Mouse (Mus musculus): Measurements from ENCODE around the gene Wwox.

Wwox gene

DNA sequence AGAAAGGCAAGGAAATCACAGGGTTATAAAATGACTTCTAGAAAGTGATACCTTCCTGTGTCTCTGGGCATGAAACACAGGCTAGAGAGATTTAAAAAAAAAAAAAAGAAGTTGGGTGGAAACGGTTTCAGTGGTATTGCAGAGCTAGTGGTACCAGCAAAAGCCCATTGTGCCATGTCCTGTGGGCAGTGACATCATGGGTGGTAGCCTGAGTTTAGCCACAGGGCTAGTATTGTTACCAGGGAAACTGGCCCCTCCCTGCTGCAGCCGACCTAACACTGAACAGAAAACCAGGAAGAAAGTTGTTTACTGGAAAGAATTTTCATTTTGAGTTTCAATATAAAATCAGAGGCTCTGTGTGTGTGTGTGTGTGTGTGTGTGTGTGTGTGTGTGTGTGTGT is 836.8 kb downstream of the Wwox start:
- DNase-seq: no peak

DNA sequence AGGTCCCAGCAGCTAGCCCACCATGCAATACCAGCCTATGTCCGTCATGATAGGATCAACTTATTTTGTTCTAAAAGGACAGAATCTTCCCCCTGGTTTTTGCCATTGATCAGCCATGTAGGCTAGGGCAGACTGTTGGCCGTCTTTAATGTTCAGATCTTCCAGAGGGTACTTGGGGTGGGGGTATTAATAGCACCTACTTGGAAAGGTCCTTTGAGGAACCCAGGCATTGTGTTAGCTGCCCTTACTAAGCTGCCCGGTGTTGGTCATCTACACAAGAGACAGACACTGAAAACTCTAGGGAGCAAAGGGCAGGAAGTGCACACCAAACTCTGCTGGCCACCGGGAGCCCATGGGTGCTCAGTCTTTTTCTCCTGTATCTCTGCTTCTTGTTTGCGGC is 838.8 kb downstream of the Wwox start:
- DNase-seq: no peak

DNA sequence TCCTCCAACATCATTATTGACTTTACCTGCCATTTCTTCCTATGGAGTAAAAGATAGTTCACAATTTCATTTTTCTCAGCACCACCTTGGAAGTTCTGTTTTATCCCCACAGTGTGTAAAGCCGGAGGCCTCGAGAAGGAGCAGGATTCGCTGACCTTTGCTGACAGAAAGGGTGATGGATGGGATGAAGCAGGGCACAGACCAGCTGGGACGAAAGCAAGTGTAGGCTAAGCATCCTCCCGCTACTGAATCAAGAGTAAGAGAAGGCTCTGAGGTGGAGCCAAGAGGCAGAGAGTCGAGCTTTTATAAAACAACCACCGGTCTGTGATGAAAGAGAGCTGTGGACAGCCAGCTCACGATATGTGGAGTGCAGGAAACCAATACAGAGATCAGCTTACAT is 850.8 kb downstream of the Wwox start:
- no peak for DNase-seq

DNA sequence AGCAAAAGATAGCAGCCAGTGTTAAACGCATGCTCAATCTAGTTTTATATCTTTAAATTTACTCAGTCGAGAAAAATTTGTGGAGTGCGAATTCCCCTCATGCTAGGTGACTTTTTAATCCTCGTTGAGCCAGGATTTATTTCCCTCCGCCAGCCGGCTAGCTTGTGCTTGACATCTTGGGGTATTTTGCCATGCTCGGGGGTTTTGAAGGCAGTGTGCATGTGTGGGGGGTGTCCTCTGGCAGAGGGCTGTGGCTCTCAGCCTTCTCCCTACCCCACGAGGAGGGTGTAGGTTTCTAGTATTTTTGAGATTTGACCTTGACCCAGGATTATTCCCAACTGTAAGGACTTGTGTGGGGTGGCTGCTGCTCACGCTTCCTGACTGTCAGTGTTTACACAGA is 857.3 kb downstream of the Wwox start:
- DNase-seq: no peak

DNA sequence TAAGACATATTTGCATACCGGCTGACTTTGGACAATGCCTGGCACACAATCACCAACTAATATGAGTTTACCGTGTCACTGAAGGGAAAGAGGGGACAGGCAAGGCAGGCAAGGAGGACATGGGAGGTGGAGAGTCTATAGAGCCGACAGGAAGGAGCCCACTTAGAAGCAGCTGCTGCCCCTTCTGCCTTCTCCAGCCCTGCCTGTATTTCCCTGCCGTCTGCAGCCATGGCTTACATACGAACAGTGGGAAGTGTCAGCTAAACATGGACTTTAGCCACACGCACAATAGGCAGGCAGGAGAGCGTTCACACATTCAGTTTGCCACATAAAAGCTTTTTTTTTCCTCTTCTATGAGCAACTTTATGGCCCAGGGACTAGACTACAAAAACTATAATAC is 863.0 kb downstream of the Wwox start:
- no peak for DNase-seq

DNA sequence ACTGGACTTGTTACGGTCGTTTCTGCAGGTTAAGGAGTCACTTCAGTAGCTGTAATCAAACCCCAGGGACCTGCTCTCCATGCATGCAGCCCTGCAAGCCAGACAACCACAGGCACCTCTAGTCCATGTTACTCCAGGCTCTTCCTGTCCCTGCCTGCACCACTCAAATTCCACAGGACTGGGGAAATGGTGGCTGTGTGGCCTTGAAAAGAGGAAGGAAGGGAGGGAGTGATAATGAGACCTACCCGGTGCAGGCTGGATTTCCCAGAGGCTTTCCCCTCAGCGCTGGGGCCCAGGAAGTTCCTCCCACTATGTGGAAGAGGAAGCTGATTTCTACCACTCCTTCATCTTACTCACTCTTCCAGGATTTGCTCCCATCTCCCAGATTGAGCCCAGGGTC is 868.0 kb downstream of the Wwox start:
- no peak for DNase-seq

DNA sequence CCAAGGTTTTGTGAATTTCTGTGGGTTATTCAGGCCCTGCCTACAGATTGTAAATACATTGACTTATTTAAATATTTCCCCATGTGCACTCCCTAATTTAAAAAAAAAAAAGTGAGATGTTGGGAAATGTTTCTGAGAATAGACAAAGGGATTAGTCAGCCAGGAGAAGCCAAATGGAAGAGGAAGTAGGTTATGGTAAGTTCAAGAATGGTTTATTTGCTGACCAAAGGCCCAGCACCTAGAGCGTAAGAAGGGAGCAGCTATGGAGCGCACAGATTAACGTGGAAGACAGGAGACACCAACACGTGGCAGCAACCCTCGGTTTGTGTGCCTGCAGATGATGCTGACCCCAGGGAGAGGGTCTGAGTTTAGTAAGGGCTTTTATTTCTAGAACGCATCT is 871.5 kb downstream of the Wwox start:
- no peak for DNase-seq

DNA sequence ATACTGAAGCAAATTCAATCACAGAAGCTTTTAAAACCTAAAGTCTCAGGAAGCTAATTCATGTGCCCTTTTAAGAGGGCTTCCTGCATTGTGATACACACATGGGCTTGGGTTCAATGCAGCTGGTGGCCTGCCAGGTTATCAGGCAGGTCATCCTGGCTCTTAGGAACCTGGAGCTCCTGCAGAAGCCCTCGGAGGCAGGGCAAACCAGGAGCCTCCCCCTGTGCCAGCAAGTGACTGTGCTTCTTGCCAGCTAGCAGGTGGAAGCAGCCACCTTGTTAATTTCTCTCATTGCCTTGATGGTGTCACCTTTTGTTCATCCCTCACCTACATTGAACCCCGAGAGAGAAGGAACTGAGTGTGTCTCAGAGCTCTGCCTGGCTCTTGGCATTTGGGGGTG is 872.9 kb downstream of the Wwox start:
- DNase-seq: no peak

DNA sequence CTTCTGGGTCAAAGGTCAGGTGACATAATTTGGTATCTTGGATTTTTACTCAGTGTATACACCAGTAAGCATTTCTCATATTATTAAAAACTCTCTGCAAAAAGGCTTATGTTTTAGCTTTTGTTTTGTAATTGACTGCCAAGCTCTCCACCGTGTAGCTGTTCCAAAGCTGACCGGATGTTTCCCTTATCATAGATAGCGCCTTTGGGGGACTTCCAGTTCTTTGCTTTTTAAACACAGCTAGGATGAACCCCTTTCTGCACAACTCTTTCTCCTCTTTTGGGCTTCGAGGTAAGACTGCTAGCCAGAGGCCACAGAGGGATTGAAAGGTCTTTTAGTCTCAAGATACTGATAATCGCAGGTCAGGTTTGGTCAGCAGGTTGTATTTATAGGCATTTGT is 883.0 kb downstream of the Wwox start:
- no peak for DNase-seq

DNA sequence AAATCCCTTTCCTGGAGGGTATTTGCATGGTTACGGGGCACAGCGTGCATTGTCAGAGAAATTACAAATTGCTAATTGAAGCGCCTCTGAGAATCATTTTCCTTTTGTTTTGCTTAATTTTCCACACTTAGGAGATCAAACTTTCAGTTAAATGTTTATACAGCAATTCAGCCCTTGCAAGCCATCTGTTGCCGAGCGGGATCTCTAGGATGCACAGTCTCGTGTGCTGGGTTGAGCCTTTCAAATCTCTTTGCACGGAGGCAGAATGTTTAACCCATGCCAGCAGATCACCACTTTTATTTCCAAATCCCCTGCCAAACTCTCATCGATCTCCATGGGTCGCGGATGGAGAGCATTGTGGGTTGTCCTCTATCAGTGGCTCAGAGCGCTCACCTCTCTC is 891.2 kb downstream of the Wwox start:
- DNase-seq: no peak

DNA sequence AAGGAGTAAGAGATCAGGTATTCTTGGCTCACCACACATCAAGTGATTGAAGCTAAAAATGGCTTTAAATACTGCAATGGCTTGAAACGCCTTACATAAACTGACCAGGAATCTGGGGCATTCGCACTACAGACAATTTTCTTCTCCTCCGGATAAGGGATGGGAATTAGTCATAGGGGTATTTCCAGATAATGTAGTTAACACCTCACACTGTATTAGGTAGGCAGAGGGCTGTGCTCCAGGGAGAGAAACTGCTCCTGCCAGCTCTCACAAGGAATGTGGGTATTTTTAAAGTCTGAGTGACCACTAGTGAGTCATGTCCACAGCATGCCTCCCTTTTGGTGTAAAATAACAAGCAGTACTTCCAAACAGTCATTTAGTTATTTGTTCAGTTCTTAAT is 894.5 kb downstream of the Wwox start:
- DNase-seq: no peak

DNA sequence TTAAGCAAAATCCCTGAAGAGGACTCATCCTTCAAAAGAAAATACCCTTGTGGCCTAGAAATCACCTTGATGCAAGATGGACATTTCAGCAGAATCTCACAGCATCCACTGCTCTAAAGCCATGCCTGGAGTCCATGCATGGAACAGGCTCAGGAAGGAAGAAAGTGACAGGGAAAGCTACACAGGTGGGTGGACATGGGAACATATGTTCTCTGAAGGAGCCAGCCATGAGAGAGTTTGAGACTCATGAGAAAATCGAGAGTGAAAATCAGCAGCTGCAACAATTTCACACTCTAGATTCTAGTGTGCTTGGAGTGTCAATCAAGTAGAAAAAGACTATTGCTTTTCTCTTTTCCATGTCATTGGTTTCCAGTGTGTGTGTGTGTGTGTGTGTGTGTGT is 896.9 kb downstream of the Wwox start:
- DNase-seq: no peak

DNA sequence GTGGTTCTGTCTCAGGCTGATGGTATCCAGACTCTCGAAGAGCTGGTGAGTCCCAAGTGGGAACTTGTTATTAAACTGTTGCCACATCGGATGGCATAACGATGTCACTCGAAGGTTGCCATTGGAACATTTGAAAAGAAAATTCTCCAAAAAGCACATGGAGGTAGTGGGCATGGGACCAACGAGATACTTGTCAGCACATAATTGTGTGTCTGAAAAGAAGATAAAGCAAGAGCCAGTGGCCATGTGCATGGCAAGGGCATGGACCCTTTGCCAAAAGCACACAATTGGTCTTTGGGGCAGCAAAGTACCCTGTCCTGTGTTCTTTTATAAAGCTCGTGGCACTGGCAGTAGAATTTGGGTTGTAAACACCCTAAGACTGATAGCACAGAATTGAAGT is 909.2 kb downstream of the Wwox start:
- DNase-seq: no peak

DNA sequence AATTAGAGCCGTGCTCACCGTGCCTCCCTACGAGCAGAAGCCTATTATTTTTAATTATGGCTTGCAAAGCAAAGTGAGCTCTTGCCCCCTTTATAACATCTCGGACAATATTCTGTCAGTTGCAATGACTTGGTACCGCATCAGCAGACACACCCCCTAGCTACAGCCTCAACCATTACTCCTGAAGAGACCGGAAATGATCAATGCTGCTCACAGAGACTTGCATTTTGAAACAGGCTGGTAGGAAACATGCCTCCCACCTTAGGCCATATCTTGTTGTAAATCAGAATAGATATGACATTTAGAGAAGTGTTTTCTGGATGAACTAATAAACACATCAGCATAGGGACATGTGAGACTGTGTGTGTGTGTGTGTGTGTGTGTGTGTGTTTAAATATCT is 911.3 kb downstream of the Wwox start:
- DNase-seq: no peak

DNA sequence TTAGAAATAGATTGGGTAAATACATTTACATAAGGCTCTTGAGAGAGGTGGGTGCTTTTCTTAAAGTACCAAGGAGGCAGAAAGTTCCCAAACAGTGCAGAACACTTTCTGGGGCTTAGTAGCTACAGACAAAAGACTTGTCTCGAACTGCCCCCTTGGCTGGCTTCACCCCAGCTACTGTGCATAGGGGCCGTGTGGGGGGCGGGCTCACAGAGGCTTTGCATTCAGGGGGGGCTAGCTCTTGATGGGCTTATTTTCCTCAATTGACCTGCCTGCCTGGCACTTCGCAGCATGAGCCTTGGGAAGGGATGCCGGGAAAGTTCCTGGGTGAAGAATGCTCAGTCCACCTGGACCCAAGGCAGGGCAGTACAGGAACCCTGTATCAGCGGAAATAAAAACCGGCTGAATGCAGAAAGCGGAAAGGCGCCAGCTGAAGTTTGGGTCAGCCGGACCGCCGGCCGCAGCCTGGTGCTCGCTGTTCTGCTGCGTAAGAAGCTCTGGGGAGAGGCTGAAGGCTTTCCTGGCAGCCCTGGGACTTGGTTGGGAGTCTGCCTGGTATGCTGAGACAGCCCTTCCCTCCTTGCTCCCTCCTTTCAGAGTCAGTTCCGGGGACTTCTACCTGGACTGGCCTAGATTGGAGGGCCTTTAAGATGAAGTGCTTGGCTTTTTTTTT is 918.3 kb downstream of the Wwox start:
- DNase-seq: no peak

DNA sequence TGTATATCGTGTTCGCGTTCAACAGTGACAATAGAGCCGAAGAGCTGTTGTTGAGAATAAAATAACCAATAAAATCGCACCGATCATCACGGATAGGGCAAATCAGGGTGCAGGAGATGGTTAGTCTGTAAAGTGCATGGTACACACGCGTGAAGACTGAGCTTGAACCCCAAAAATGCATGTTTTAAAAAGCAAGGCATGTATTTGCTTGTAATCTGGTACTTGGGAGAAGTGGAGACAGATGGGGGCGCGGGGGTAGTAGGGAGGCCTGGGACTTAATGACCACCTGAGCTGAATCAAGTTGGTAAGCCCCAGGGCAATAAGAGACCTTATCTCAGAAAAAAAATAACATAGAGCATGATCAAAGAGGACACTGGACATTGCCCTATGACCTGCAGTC is 919.0 kb downstream of the Wwox start:
- DNase-seq: no peak

DNA sequence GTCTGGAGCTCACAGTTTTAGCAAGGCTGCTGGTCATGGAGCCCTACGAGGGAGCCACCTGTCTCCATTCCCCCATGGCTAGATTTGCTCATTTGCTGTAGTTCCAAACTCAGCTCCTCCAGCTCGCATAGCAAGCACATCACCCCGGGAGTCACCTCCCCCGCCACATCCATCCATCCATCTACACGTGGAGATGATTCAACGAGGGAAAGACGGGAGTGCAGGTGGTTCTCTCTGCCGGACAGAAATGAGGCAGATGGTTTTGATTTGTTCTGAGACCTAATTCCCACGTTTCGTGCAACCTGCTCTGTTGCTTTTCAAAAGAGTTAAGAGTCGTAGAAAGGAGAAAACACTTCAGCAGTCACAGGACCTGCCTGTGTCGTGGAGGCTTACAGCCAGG is 920.2 kb downstream of the Wwox start:
- DNase-seq: no peak

DNA sequence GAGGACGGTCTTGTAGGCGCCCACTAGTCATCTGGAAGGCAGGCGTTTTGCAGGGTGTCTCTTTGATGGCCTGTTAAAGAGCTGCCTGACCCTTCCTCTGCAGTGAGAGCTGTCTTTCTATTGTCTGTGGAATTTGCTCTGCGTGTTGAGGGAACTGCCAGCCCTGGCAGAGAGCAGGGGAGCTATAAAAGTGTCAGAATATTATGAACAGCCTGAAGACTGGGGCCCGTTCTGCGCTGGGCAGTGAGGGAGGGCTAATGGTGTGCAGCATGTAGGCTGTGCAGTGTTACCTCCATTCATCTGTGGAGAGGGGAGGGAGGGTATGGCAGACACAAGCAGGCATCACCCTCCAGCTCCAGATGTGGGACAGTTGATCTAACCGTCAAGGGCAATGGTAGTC is 923.1 kb downstream of the Wwox start:
- DNase-seq: no peak

DNA sequence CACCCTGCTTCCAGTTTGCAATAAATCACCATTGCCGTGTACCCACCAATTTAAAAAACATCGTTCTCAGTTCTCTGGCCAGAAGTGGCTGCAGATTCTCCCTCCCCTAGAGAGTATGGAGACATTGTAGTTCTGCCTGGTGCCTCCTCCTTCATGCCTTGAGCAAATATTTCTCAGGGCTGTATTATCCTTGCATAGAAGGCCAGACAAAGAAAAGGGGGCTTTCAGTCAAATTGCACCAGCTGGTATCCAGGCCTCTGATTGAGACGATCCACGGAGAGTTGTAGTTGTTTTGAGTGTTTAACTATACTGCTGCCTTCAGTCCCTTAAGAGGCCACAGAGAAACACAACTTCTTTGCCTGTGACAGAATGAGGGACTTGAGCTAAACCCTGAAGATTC is 935.5 kb downstream of the Wwox start:
- no peak for DNase-seq

DNA sequence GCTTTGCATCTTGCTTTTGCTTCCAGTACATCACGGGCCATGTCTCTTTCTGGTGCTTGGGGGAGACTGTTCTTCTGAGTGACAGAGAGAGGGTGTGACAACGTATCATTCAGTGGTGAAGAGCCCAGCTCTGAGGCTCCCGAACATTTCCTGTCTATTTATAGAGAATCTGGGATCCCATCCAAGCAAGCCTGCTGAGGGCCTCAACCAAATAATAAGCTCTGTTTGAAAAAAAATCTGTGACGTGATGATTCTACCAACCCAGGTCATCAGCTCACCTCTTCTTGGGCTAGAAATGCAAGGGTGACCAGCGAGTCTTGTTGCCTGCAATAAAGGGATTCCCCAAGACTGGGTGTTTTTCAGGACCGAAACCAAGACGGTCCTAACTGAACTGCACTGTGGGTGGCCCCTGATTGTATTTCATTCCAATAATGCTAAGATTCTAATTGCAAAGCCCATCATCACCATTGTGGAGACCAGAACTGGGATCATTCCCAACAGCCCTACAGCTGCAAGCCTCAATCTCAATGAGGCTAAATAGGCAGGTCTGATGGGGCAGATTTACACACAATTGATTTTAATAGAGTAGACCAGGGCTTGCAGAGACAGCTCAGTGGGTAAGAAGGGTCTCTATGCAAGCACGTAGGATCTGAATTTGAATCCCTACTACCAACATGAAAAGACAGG is 936.0 kb downstream of the Wwox start:
- DNase-seq: no peak

DNA sequence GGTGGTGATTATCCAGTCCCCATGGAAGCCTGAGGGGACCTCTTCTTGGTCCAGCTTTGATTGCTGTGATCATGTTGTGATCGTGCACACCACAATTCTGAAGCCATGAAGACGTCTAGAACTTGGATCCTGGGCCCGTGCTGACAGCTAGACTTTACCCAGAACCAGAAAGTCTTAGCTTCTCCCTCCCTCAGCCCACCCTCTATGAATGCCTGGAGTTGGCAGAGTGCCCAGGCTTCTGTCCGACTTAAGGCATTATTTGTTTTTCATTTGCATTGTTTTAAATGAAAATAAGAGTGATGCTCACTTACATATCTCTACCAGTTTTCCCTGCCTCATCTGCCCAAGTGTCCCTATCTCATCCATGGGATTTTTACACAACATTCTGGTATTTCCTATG is 937.9 kb downstream of the Wwox start:
- DNase-seq: no peak

DNA sequence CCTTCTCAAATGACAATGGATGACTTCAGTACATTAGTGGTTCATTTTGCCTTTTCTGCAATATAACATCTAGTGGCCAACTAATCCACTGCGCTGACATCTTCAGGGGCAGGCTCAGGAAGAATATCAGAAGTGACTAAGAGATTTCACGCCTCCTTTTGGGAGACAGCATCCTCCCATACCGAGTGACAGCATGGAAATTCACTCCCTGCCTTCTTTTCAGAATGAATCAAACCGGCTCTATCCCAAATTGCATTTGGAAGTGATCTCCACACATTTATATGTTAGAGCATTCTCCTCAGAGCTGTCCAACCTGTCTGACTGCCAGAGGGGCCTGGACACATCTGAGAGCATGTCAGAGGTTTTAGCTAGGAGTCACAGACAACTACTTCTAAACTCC is 940.6 kb downstream of the Wwox start:
- no peak for DNase-seq

DNA sequence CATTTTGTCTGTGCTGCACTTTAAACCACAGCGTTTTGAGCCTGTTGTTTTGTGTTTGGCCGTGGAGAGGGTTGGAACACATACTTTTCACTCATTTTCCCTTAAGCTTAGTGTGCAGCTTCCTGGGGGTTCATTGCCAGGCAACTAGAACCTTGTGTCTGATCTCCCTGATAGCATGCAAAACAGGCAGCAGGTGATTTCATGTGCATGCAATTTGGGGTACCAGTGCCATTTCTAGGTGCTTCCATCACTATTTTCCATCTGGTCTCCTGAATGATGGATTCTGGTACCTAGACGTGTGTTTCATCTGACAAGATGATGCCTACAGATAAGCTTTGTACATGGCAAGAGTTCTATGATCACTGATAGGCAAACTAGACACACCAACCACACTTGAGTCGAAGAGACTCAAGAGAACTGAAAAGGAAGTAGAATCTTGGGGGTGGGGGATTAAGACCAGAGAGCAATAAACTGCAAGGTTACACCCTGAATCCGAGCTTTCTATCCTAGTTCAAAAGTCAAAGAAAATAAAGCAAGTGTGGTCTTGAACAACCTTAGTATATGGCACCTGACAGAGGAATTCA is 951.6 kb downstream of the Wwox start:
- DNase-seq: no peak

DNA sequence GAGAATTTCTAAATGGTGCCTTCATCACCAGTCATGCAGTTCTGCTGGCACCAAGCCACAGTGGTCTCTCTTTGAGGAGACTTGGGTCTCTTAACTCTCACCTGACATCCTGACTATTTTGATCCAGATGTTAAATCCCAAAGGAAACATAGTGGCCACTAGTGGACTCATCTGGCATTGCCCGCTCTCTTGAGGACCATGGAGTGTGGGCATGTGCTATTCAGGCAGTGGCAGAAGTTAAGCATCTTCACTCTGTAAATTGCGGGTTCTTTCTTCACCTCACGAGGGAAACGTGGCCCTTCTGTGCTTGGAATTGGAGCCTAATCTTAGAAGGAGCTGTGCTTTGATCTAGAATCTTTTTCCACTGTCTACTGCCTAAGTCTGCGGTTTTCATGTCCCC is 956.4 kb downstream of the Wwox start:
- no peak for DNase-seq

DNA sequence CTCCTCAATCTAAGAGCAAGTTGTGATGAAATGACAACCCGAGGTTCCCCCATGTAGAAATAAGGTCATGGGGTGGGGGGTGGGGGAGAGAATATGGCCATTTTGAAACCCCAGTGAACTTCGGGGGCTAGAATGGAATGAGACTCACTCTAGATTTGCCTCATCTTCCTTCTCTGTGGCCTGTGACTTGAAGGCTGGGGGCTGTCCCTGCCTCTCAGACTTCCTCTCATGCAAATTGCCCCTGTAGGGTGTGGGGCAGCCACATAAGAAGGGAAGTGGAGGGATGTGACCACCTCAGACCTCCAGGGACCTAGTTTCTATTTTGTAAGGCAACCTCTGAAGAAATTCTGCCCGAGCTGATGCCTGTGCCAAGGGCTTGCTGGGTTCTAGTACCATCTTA is 958.5 kb downstream of the Wwox start:
- DNase-seq: peak; percentile 54 to 66

All from spleen, adult 18-20 months (tissue).